Mouse (Mus musculus) small intestine, adult 2 months (tissue): Measurements from ENCODE around the gene Ppil6.

Experiments
- CTCF ChIP-seq: fragments of 200-500 bp; IDR thresholded peaks from 2 replicates; pipeline ENCODE4 v1.5.1; 2012; ENCODE audit warnings: low read depth, mild to moderate bottlenecking, control low read depth, inconsistent platforms, low read length, moderate library complexity, mixed read lengths; ENCODE audit not compliant: insufficient replicate concordance, insufficient read length; ENCODE audit errors: extremely low read depth
- POLR2A ChIP-seq: fragments of 200-500 bp; IDR thresholded peaks from 2 replicates; pipeline ENCODE4 v1.6.1; 2012; ENCODE audit warnings: low read depth, mild to moderate bottlenecking, control low read depth, inconsistent platforms, low read length, moderate library complexity

DNA sequence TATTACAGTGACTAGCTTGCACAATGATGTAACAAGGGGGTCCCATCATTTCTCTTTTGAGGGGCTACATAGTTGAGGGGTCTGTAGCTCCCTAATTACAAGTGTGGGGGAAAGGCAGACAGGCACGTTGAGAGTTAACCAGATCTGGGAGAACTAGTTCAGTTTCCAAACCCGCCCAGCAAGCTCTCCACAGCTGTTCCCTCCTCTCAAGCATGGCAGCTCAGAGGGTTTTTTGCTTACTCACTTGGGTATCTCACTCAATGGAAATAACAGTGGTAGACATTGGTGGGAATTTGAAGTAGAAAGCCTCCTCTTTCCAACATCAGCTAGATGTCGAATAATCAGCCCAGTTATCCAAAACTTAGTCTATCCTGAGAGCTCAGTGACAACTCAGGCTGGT is 64.8 kb downstream of the Ppil6 start:
- TF ChIP-seq POLR2A (no peak), CTCF (no peak)
